In the genomic region with DNA sequence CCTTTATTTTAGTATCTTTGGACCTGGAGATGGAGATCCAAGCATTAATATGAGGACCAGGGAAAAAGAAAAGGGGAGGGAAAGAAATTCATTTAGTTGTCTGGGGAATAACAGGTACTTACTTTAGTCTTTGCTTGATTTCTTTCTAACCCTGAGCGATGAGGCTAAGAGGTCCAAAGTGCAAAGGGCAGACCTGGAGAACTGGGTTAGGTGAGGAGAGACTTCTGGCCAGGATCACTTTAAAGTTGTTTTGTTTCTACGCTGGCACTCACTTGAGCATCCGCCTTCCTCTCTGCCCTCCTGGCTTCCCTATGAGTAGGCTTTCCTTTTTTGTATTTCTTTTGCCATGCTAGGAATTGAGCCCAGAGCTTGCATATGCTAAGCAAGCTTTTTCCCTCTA, we compare ENCODE assay signal across 19 mouse cellular contexts. TPM values are rescaled to one million over a fixed set of nuclear protein-coding genes. Genes with fewer than 3 reads are reported as not detected.
"Had no signal": no experiment of that assay in that cellular context is flagged by ENCODE, and none has a peak within 500 bp of the region (broad histone marks: within the 10 kb centered on the region; RNA-seq: fewer than 3 reads in every experiment).

No protein-coding gene starts in this region.

- ATAC-seq: hindbrain, embryonic 16.5 days; intestine, embryonic 15.5 days; liver, embryonic 12.5 days; midbrain, embryonic 15.5 days had no signal

- H3K4me2 ChIP-seq: intestine, embryonic 15.5 days; limb, embryonic 12.5 days; limb, embryonic 15.5 days; liver, embryonic 12.5 days; liver, embryonic 15.5 days; midbrain, embryonic 12.5 days; midbrain, embryonic 15.5 days; neural tube, embryonic 13.5 days; stomach, embryonic 15.5 days had no signal

- H3K9me3 ChIP-seq: intestine, embryonic 15.5 days; limb, embryonic 12.5 days; limb, embryonic 15.5 days; liver, embryonic 12.5 days; liver, embryonic 15.5 days; midbrain, embryonic 12.5 days; midbrain, embryonic 15.5 days; neural tube, embryonic 13.5 days; stomach, embryonic 15.5 days had no signal

- H3K4me3 ChIP-seq: intestine, embryonic 15.5 days; limb, embryonic 12.5 days; limb, embryonic 15.5 days; liver, embryonic 12.5 days; liver, embryonic 15.5 days; midbrain, embryonic 12.5 days; midbrain, embryonic 15.5 days; neural tube, embryonic 13.5 days; stomach, embryonic 15.5 days had no signal

- H3K27ac ChIP-seq: intestine, embryonic 15.5 days; kidney, postnatal 0 days; limb, embryonic 12.5 days; limb, embryonic 15.5 days; liver, embryonic 12.5 days; liver, embryonic 15.5 days; macrophage; midbrain, embryonic 12.5 days; midbrain, embryonic 15.5 days; neural tube, embryonic 13.5 days; stomach, embryonic 15.5 days had no signal

- H3K9ac ChIP-seq: intestine, embryonic 15.5 days; limb, embryonic 12.5 days; limb, embryonic 15.5 days; liver, embryonic 12.5 days; liver, embryonic 15.5 days; midbrain, embryonic 12.5 days; midbrain, embryonic 15.5 days; neural tube, embryonic 13.5 days; stomach, embryonic 15.5 days had no signal

- H3K36me3 ChIP-seq: intestine, embryonic 15.5 days; limb, embryonic 12.5 days; limb, embryonic 15.5 days; liver, embryonic 12.5 days; liver, embryonic 15.5 days; midbrain, embryonic 12.5 days; midbrain, embryonic 15.5 days; neural tube, embryonic 13.5 days; stomach, embryonic 15.5 days had no signal

- H3K27me3 ChIP-seq: intestine, embryonic 15.5 days; limb, embryonic 12.5 days; limb, embryonic 15.5 days; liver, embryonic 15.5 days; midbrain, embryonic 12.5 days; midbrain, embryonic 15.5 days; neural tube, embryonic 13.5 days; stomach, embryonic 15.5 days had no signal

- DNase-seq: left cerebral cortex, postnatal 4 days; lung, adult 2 months; lung, postnatal 14 days; retina, postnatal 1 day; right cerebral cortex, postnatal 25 days; spleen, adult 18-20 months; thymus, postnatal 25 days had no signal

RNA-seq across cellular contexts. Expression of gene Ascl3, which starts 24.8 kb away (rescaled TPM):
- polyA plus RNA-seq: intestine, embryonic 15.5 days; limb, embryonic 12.5 days; limb, embryonic 15.5 days; liver, embryonic 12.5 days; liver, embryonic 15.5 days; macrophage; midbrain, embryonic 12.5 days had no signal

RNA-seq across cellular contexts. Expression of gene Nrip3, which starts 25.5 kb away (rescaled TPM):
- polyA plus RNA-seq: macrophage had no signal

RNA-seq across cellular contexts. Expression of gene BC051019, which starts 32.6 kb away (rescaled TPM):
- polyA plus RNA-seq: kidney, postnatal 0 days; limb, embryonic 15.5 days; macrophage; midbrain, embryonic 12.5 days had no signal
